Mouse (Mus musculus): ENCODE data around the gene Ltb4r1. TPM values are rescaled to one million over a fixed set of nuclear protein-coding genes. Genes with fewer than 3 reads are reported as not detected.

Ltb4r1 gene
- polyA plus RNA-seq, 1 experiment from 2014 or later, result not detected

Other genes with a start within 250 kb of the Ltb4r1 start
- gene Nrl, start 241.0 kb upstream of the Ltb4r1 start, polyA plus RNA-seq (2014; fragmentation: Nextera tagmentation; extraction: Ambion mirVana), result not detected in 2 replicates
- 10.0 and 10.7 TPM in 2 replicates for gene Pck2, start 225.7 kb upstream of the Ltb4r1 start, polyA plus RNA-seq (2014; fragmentation: Nextera tagmentation; extraction: Ambion mirVana)
- gene Dcaf11, start 206.0 kb upstream of the Ltb4r1 start, polyA plus RNA-seq (2014; fragmentation: Nextera tagmentation; extraction: Ambion mirVana), result 76.4 and 85.4 TPM in 2 replicates
- 0.92 TPM in 1 of 2 replicates, not detected in the other for gene A730061H03Rik, start 205.6 kb upstream of the Ltb4r1 start, polyA plus RNA-seq (2014; fragmentation: Nextera tagmentation; extraction: Ambion mirVana)
- gene Fitm1, start 190.3 kb upstream of the Ltb4r1 start, polyA plus RNA-seq (2014; fragmentation: Nextera tagmentation; extraction: Ambion mirVana), result not detected in 2 replicates
- 111 and 114 TPM in 2 replicates for gene Psme1, start 187.8 kb upstream of the Ltb4r1 start, polyA plus RNA-seq (2014; fragmentation: Nextera tagmentation; extraction: Ambion mirVana)
- 8.1 and 8.4 TPM in 2 replicates for gene Emc9, start 180.7 kb upstream of the Ltb4r1 start, polyA plus RNA-seq (2014; fragmentation: Nextera tagmentation; extraction: Ambion mirVana)
- gene Psme2, start 174.8 kb upstream of the Ltb4r1 start, polyA plus RNA-seq (2014; fragmentation: Nextera tagmentation; extraction: Ambion mirVana), result 189 and 202 TPM in 2 replicates
- gene Rnf31, start 174.3 kb upstream of the Ltb4r1 start, polyA plus RNA-seq (2014; fragmentation: Nextera tagmentation; extraction: Ambion mirVana), result 8.2 and 9.8 TPM in 2 replicates
- 5.8 and 6.3 TPM in 2 replicates for gene Irf9, start 162.4 kb upstream of the Ltb4r1 start, polyA plus RNA-seq (2014; fragmentation: Nextera tagmentation; extraction: Ambion mirVana)
- gene Rec8, start 147.9 kb upstream of the Ltb4r1 start, polyA plus RNA-seq (2014; fragmentation: Nextera tagmentation; extraction: Ambion mirVana), result 2.6 and 3.5 TPM in 2 replicates
- 69.3 and 80.6 TPM in 2 replicates for gene Ipo4, start 130.0 kb upstream of the Ltb4r1 start, polyA plus RNA-seq (2014; fragmentation: Nextera tagmentation; extraction: Ambion mirVana)
- 1.8 and 2.6 TPM in 2 replicates for gene Gm49378, start 128.1 kb upstream of the Ltb4r1 start, polyA plus RNA-seq (2014; fragmentation: Nextera tagmentation; extraction: Ambion mirVana)
- 56.6 and 58.1 TPM in 2 replicates for gene Tm9sf1, start 122.2 kb upstream of the Ltb4r1 start, polyA plus RNA-seq (2014; fragmentation: Nextera tagmentation; extraction: Ambion mirVana)
- 0.87 and 1.1 TPM in 2 replicates for gene Tssk4, start 115.8 kb upstream of the Ltb4r1 start, polyA plus RNA-seq (2014; fragmentation: Nextera tagmentation; extraction: Ambion mirVana)
- gene Mdp1, start 105.5 kb upstream of the Ltb4r1 start, polyA plus RNA-seq (2014; fragmentation: Nextera tagmentation; extraction: Ambion mirVana), result 61.9 and 66.2 TPM in 2 replicates
- 55.4 and 61.8 TPM in 2 replicates for gene Gmpr2, start 94.0 kb upstream of the Ltb4r1 start, polyA plus RNA-seq (2014; fragmentation: Nextera tagmentation; extraction: Ambion mirVana)
- 595 and 615 TPM in 2 replicates for gene Nedd8, start 93.8 kb upstream of the Ltb4r1 start, polyA plus RNA-seq (2014; fragmentation: Nextera tagmentation; extraction: Ambion mirVana)
- gene Tinf2, start 84.1 kb upstream of the Ltb4r1 start, polyA plus RNA-seq (2014; fragmentation: Nextera tagmentation; extraction: Ambion mirVana), result 62.6 and 64.4 TPM in 2 replicates
- 0.27 and 0.59 TPM in 2 replicates for gene Tgm1, start 52.0 kb upstream of the Ltb4r1 start, polyA plus RNA-seq (2014; fragmentation: Nextera tagmentation; extraction: Ambion mirVana)
- 22.0 TPM in 2 replicates for gene Rabggta, start 43.7 kb upstream of the Ltb4r1 start, polyA plus RNA-seq (2014; fragmentation: Nextera tagmentation; extraction: Ambion mirVana)
- 69.5 and 70.5 TPM in 2 replicates for gene Dhrs1, start 20.3 kb upstream of the Ltb4r1 start, polyA plus RNA-seq (2014; fragmentation: Nextera tagmentation; extraction: Ambion mirVana)
- gene Nop9, start 20.3 kb upstream of the Ltb4r1 start, polyA plus RNA-seq (2014; fragmentation: Nextera tagmentation; extraction: Ambion mirVana), result 46.2 and 47.4 TPM in 2 replicates
- 0.18 and 0.22 TPM in 2 replicates for gene Cideb, start 7.5 kb upstream of the Ltb4r1 start, polyA plus RNA-seq (2014; fragmentation: Nextera tagmentation; extraction: Ambion mirVana)
- 0.12 and 0.40 TPM in 2 replicates for gene Ltb4r2, start 4.5 kb upstream of the Ltb4r1 start, polyA plus RNA-seq (2014; fragmentation: Nextera tagmentation; extraction: Ambion mirVana)
- gene Adcy4, start 18.1 kb downstream of the Ltb4r1 start, polyA plus RNA-seq (2014; fragmentation: Nextera tagmentation; extraction: Ambion mirVana), result 4.9 and 5.8 TPM in 2 replicates
- 4.0 and 4.5 TPM in 2 replicates for gene Ripk3, start 22.9 kb downstream of the Ltb4r1 start, polyA plus RNA-seq (2014; fragmentation: Nextera tagmentation; extraction: Ambion mirVana)
- 9.9 and 11.5 TPM in 2 replicates for gene Nfatc4, start 57.2 kb downstream of the Ltb4r1 start, polyA plus RNA-seq (2014; fragmentation: Nextera tagmentation; extraction: Ambion mirVana)
- gene Nynrin, start 88.0 kb downstream of the Ltb4r1 start, polyA plus RNA-seq (2014; fragmentation: Nextera tagmentation; extraction: Ambion mirVana), result 10.7 and 12.0 TPM in 2 replicates
- gene Cbln3, start 118.4 kb downstream of the Ltb4r1 start, polyA plus RNA-seq (2014; fragmentation: Nextera tagmentation; extraction: Ambion mirVana), result 0.03 and 0.23 TPM in 2 replicates
- gene Khnyn, start 119.0 kb downstream of the Ltb4r1 start, polyA plus RNA-seq (2014; fragmentation: Nextera tagmentation; extraction: Ambion mirVana), result 8.5 and 8.7 TPM in 2 replicates
- 25.0 and 27.8 TPM in 2 replicates for gene Sdr39u1, start 134.3 kb downstream of the Ltb4r1 start, polyA plus RNA-seq (2014; fragmentation: Nextera tagmentation; extraction: Ambion mirVana)
- not detected in 2 replicates for gene Cma1, start 178.7 kb downstream of the Ltb4r1 start, polyA plus RNA-seq (2014; fragmentation: Nextera tagmentation; extraction: Ambion mirVana)
- not detected in 2 replicates for gene Cma2, start 185.0 kb downstream of the Ltb4r1 start, polyA plus RNA-seq (2014; fragmentation: Nextera tagmentation; extraction: Ambion mirVana)